Mouse (Mus musculus) neural tube, embryonic 11.5 days (tissue): ENCODE results near the gene Cage1. TPM values are rescaled to one million over a fixed set of nuclear protein-coding genes. Genes with fewer than 3 reads are reported as not detected.

Experiments used
- ATAC-seq: fragments of 200-750 bp; cut with Nextera tagmentation; 2 replicates; pipeline ENCODE4 v1.8.0; 2017; ENCODE audit warnings: moderate number of reproducible peaks, mild to moderate bottlenecking, moderate TSS enrichment, moderate library complexity; ENCODE audit not compliant: insufficient read depth, low FRiP score, low TSS enrichment
- DNase-seq: peaks from one replicate; pipeline ENCODE4 v3.0.0-alpha.2; 2015; ENCODE audit warnings: low spot score
- H3K27ac ChIP-seq: fragments of 300-500 bp; sonication (generic); 2 replicates; pipeline ENCODE4 v1.5.1; 2014; ENCODE audit warnings: low read depth, mild to moderate bottlenecking, low read length
- H3K27me3 ChIP-seq: fragments of 300-500 bp; sonication (generic); 2 replicates; pipeline ENCODE4 v1.6.1; 2014; ENCODE audit warnings: mild to moderate bottlenecking, low read length, mixed read lengths; ENCODE audit not compliant: control insufficient read depth, insufficient read depth
- H3K36me3 ChIP-seq: fragments of 300-500 bp; sonication (generic); 2 replicates; pipeline ENCODE4 v1.6.1; 2014; ENCODE audit warnings: mild to moderate bottlenecking, low read length, moderate library complexity, mixed read lengths; ENCODE audit not compliant: control insufficient read depth, insufficient read depth
- H3K4me1 ChIP-seq: fragments of 300-500 bp; sonication (generic); 2 replicates; pipeline ENCODE4 v1.6.1; 2014; ENCODE audit warnings: low read length, mixed read lengths; ENCODE audit not compliant: control insufficient read depth, insufficient read depth
- H3K4me2 ChIP-seq: fragments of 300-500 bp; sonication (generic); 2 replicates; pipeline ENCODE4 v1.6.1; 2014; ENCODE audit warnings: low read depth, mild to moderate bottlenecking, moderate library complexity
- H3K4me3 ChIP-seq: fragments of 300-500 bp; sonication (generic); 2 replicates; pipeline ENCODE4 v1.5.1; 2014; ENCODE audit warnings: low read depth, low read length
- H3K9ac ChIP-seq: fragments of 300-500 bp; sonication (generic); 2 replicates; pipeline ENCODE4 v1.6.1; 2014; ENCODE audit warnings: mild to moderate bottlenecking, low read length
- H3K9me3 ChIP-seq: fragments of 300-500 bp; sonication (generic); 2 replicates; pipeline ENCODE4 v1.6.1; 2016; ENCODE audit warnings: low read length; ENCODE audit not compliant: control insufficient read depth
- WGBS: fragments of 180-500 bp; shearing (Covaris S2); extraction: QIAGEN DNeasy Blood & Tissue Kit; methylation state at CpG from one replicate; pipeline ENCODE4 v1.1.7; 2014; 5-methylcytosine and 5-hydroxymethylcytosine counted together
- polyA plus RNA-seq: library from polyadenylated mRNA; unstranded; fragments of >200 nt; fragmentation: Nextera tagmentation; extraction: Ambion mirVana; gene quantifications from 2 replicates; pipeline ENCODE4 v1.2.1, GENCODE M21; 2014

Cage1 gene
- polyA plus RNA-seq, 1 experiment from 2014 or later: 0.68 TPM

- no peaks in the 10 kb centered on the region for H3K9me3 ChIP-seq
- WGBS: 98% methylated on average over 10 of the region's 10 CpGs
- H3K36me3 ChIP-seq: peaks cover 14% of the 10 kb centered on the region; the same call in 1 of the 2 replicates
- ATAC-seq (no peak), DNase-seq (no peak)
- H3K4me1 ChIP-seq: no peaks in the 10 kb centered on the region
- no peak overlapping the region for H3K4me3 ChIP-seq
- no peak overlapping the region for H3K27ac ChIP-seq
- H3K9ac ChIP-seq: no peak overlapping the region
- H3K4me2 ChIP-seq: no peak overlapping the region
- H3K27me3 ChIP-seq: no peaks in the 10 kb centered on the region
Observed at GRCm38 (mm10) chr13:37980346-37980745, 56.5 kb downstream of the Cage1 start.

- Histone ChIP-seq H3K9me3 (no peaks in the 10 kb centered on the region), H3K4me2 (no peak overlapping the region), H3K4me1 (no peaks in the 10 kb centered on the region), H3K27me3 (no peaks in the 10 kb centered on the region), H3K27ac (no peak overlapping the region), H3K4me3 (no peak overlapping the region), H3K9ac (no peak overlapping the region), H3K36me3 (peaks cover 14% of the 10 kb centered on the region; the same call in 1 of the 2 replicates)
- no peak for DNase-seq
- no peak for ATAC-seq
- 91% methylated on average over 12 of the region's 12 CpGs for WGBS
Observed at GRCm38 (mm10) chr13:37979506-37979905, 57.4 kb downstream of the Cage1 start.

GRCm38 (mm10) chr13:37974731-37975130, 62.1 kb downstream of the Cage1 start:
- no peaks in the 10 kb centered on the region for H3K9me3 ChIP-seq
- DNase-seq (no peak), ATAC-seq (no peak)
- no peak overlapping the region for H3K4me2 ChIP-seq
- H3K27ac ChIP-seq: no peak overlapping the region
- H3K36me3 ChIP-seq: peaks cover 4% of the 10 kb centered on the region; the same call in 1 of the 2 replicates
- no peaks in the 10 kb centered on the region for H3K27me3 ChIP-seq
- no peak overlapping the region for H3K4me3 ChIP-seq
- WGBS: 87% methylated on average over 5 of the region's 5 CpGs
- H3K4me1 ChIP-seq: no peaks in the 10 kb centered on the region
- no peak overlapping the region for H3K9ac ChIP-seq

GRCm38 (mm10) chr13:37974036-37974435, 62.8 kb downstream of the Cage1 start:
- no peak overlapping the region for H3K27ac ChIP-seq
- 86% methylated on average over 6 of the region's 6 CpGs for WGBS
- no peak overlapping the region for H3K9ac ChIP-seq
- ATAC-seq: no peak
- no peaks in the 10 kb centered on the region for H3K27me3 ChIP-seq
- peaks cover 4% of the 10 kb centered on the region; the same call in 1 of the 2 replicates for H3K36me3 ChIP-seq
- H3K4me3 ChIP-seq: no peak overlapping the region
- no peak for DNase-seq
- H3K4me2 ChIP-seq: no peak overlapping the region
- H3K9me3 ChIP-seq: no peaks in the 10 kb centered on the region
- H3K4me1 ChIP-seq: 0 out of 2 replicates have a peak, but pooled peaks cover 2% of the 10 kb centered on the region

GRCm38 (mm10) chr13:37970887-37971530, 65.9 kb downstream of the Cage1 start:
- WGBS: 87% methylated on average over 11 of the region's 11 CpGs
- no peak for ATAC-seq

GRCm38 (mm10) chr13:37969988-37970387, 66.9 kb downstream of the Cage1 start:
- no peak overlapping the region for H3K4me3 ChIP-seq
- no peaks in the 10 kb centered on the region for H3K36me3 ChIP-seq
- DNase-seq: no peak
- no peaks in the 10 kb centered on the region for H3K27me3 ChIP-seq
- no peak overlapping the region for H3K27ac ChIP-seq
- no peaks in the 10 kb centered on the region for H3K9me3 ChIP-seq
- ATAC-seq: no peak
- H3K9ac ChIP-seq: no peak overlapping the region
- peaks cover 9% of the 10 kb centered on the region for H3K4me1 ChIP-seq
- WGBS: 63% methylated on average over 8 of the region's 8 CpGs
- H3K4me2 ChIP-seq: no peak overlapping the region

More at GRCm38 (mm10) chr13:37970887-37971530, 65.9 kb downstream of the Cage1 start:
- Histone ChIP-seq H3K36me3 (no peaks in the 10 kb centered on the region), H3K9ac (no peak overlapping the region), H3K9me3 (no peaks in the 10 kb centered on the region), H3K4me3 (no peak overlapping the region), H3K27ac (no peak overlapping the region), H3K4me2 (no peak overlapping the region), H3K27me3 (no peaks in the 10 kb centered on the region), H3K4me1 (peaks cover 2% of the 10 kb centered on the region; the same call in 1 of the 2 replicates)
- no peak for DNase-seq

- H3K4me1 ChIP-seq: peaks cover 14% of the 10 kb centered on the region
- no peak for ATAC-seq
- no peak overlapping the region for H3K9ac ChIP-seq
- peak; percentile 84 for DNase-seq
- H3K27ac ChIP-seq: no peak overlapping the region
- no peaks in the 10 kb centered on the region for H3K9me3 ChIP-seq
- no peaks in the 10 kb centered on the region for H3K27me3 ChIP-seq
- H3K36me3 ChIP-seq: no peaks in the 10 kb centered on the region
- H3K4me3 ChIP-seq: no peak overlapping the region
- WGBS: 9% methylated on average over 14 of the region's 14 CpGs
- 0 out of 2 replicates have a peak overlapping the region, but pooled peaks have one; percentile 19 for H3K4me2 ChIP-seq
Observed at GRCm38 (mm10) chr13:37969337-37969736, 67.5 kb downstream of the Cage1 start.

GRCm38 (mm10) chr13:37967565-37967964, 69.3 kb downstream of the Cage1 start:
- DNase-seq (no peak), ATAC-seq (no peak)
- H3K4me2 ChIP-seq: no peak overlapping the region
- H3K4me3 ChIP-seq: no peak overlapping the region
- no peak overlapping the region for H3K27ac ChIP-seq
- 60% methylated on average over 10 of the region's 10 CpGs for WGBS
- H3K9ac ChIP-seq: no peak overlapping the region
- no peaks in the 10 kb centered on the region for H3K36me3 ChIP-seq
- H3K9me3 ChIP-seq: no peaks in the 10 kb centered on the region
- H3K4me1 ChIP-seq: peaks cover 15% of the 10 kb centered on the region
- no peaks in the 10 kb centered on the region for H3K27me3 ChIP-seq

- Histone ChIP-seq H3K9me3 (no peaks in the 10 kb centered on the region), H3K36me3 (no peaks in the 10 kb centered on the region), H3K4me1 (peaks cover 15% of the 10 kb centered on the region), H3K4me2 (no peak overlapping the region), H3K27me3 (no peaks in the 10 kb centered on the region), H3K4me3 (no peak overlapping the region), H3K27ac (0 out of 2 replicates have a peak overlapping the region, but pooled peaks have one; percentile 20), H3K9ac (no peak overlapping the region)
- WGBS: 49% methylated on average over 12 of the region's 12 CpGs
- DNase-seq (peak; percentile 51), ATAC-seq (peak; percentile 26; the same call in 1 of the 2 replicates)
Observed at GRCm38 (mm10) chr13:37967052-37967437, 69.8 kb downstream of the Cage1 start.
